Mouse (Mus musculus) megakaryocyte, embryonic 14.5 days (primary cell): ENCODE measurements around the gene Celsr3.

Source experiments
- FLI1 ChIP-seq: IDR thresholded peaks from 2 replicates; pipeline ENCODE4 v1.6.1; 2012; ENCODE audit warnings: low read length, inconsistent platforms, mixed read lengths
- GATA1 ChIP-seq: IDR thresholded peaks from 3 replicates; pipeline ENCODE4 v1.6.1; 2012; ENCODE audit warnings: mixed read lengths, low read length, inconsistent platforms, borderline replicate concordance

DNA sequence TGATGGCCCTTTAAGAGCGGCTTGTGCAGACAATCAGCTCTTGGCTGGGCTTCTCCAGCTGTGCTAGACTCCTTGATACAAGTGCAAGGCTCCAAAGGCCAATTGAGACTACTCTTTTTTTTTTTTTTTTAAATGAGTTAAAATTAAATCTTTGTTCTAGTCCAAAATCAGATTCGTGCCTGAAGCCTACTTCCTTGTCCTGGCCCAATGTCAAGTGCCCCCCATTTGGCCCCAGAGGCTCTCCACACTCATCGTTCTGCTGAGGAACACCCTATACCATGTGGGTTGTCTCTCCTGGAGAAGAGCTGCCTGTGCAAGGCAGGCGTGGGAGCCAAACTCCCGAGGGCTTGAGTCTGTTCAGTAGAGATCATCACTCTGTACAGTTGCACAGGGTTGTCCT is 45.2 kb upstream of the Celsr3 start:
- TF ChIP-seq GATA1 (no peak), FLI1 (no peak)
